Mouse (Mus musculus): ENCODE results near the gene Auts2. TPM values are rescaled to one million over a fixed set of nuclear protein-coding genes. Genes with fewer than 3 reads are reported as not detected.

Auts2 gene
- polyA plus RNA-seq, 1 experiment from 2014 or later = 45.3 TPM

GRCm38 (mm10) chr5:132337677-132338076 lies 205.5 kb downstream of the Auts2 start:
- Histone ChIP-seq H3K9me3 (replicated peaks) (no peaks in the 10 kb centered on the region), H3K36me3 (no peaks in the 10 kb centered on the region), H3K4me1 (peaks cover 30% of the 10 kb centered on the region), H3K9ac (no peak overlapping the region), H3K27me3 (no peaks in the 10 kb centered on the region), H3K4me3 (replicated peaks) (no peak overlapping the region), H3K27ac (replicated peaks) (no peak overlapping the region), H3K4me2 (replicated peaks) (no peak overlapping the region)
- WGBS = 72% methylated on average over 3 of the region's 3 CpGs
- ATAC-seq (ENCODE audit: insufficient number of reproducible peaks, low FRiP score, low TSS enrichment, low read depth) = no peak

- 86% methylated on average over 4 of the region's 4 CpGs for WGBS
- Histone ChIP-seq H3K4me3 (replicated peaks) (no peak overlapping the region), H3K36me3 (no peaks in the 10 kb centered on the region), H3K4me2 (replicated peaks) (no peak overlapping the region), H3K27ac (replicated peaks) (no peak overlapping the region), H3K4me1 (peaks cover 30% of the 10 kb centered on the region), H3K9me3 (replicated peaks) (no peaks in the 10 kb centered on the region), H3K9ac (no peak overlapping the region), H3K27me3 (no peaks in the 10 kb centered on the region)
- no peak for ATAC-seq (ENCODE audit: insufficient number of reproducible peaks, low FRiP score, low TSS enrichment, low read depth)
These were observed 207.4 kb downstream of the Auts2 start for GRCm38 (mm10) chr5:132335719-132336118.

- 84% methylated on average over 3 of the region's 3 CpGs for WGBS
- Histone ChIP-seq H3K9ac (no peak overlapping the region), H3K27me3 (no peaks in the 10 kb centered on the region), H3K4me1 (peaks cover 30% of the 10 kb centered on the region), H3K9me3 (replicated peaks) (no peaks in the 10 kb centered on the region), H3K4me2 (replicated peaks) (no peak overlapping the region), H3K27ac (replicated peaks) (no peak overlapping the region), H3K4me3 (replicated peaks) (no peak overlapping the region), H3K36me3 (no peaks in the 10 kb centered on the region)
- no peak for ATAC-seq (ENCODE audit: insufficient number of reproducible peaks, low FRiP score, low TSS enrichment, low read depth)
These were observed 208.3 kb downstream of the Auts2 start for GRCm38 (mm10) chr5:132334796-132335195.

- Histone ChIP-seq H3K4me1 (peaks cover 25% of the 10 kb centered on the region), H3K27ac (replicated peaks) (no peak overlapping the region), H3K9me3 (replicated peaks) (no peaks in the 10 kb centered on the region), H3K27me3 (no peaks in the 10 kb centered on the region), H3K9ac (no peak overlapping the region), H3K4me2 (replicated peaks) (no peak overlapping the region), H3K36me3 (no peaks in the 10 kb centered on the region), H3K4me3 (replicated peaks) (no peak overlapping the region)
- ATAC-seq (ENCODE audit: insufficient number of reproducible peaks, low FRiP score, low TSS enrichment, low read depth) = no peak
- WGBS = 33% methylated on average over 2 of the region's 2 CpGs
These were observed 209.4 kb downstream of the Auts2 start for GRCm38 (mm10) chr5:132333744-132334143.

GRCm38 (mm10) chr5:132332521-132332920 lies 210.6 kb downstream of the Auts2 start:
- H3K27me3 ChIP-seq = no peaks in the 10 kb centered on the region
- no peaks in the 10 kb centered on the region for H3K36me3 ChIP-seq
- 45% methylated on average over 4 of the region's 4 CpGs for WGBS
- H3K4me2 ChIP-seq (replicated peaks) = no peak overlapping the region
- H3K9me3 ChIP-seq (replicated peaks) = no peaks in the 10 kb centered on the region
- no peak overlapping the region for H3K9ac ChIP-seq
- H3K4me3 ChIP-seq (replicated peaks) = no peak overlapping the region
- H3K4me1 ChIP-seq = peaks cover 25% of the 10 kb centered on the region
- no peak overlapping the region for H3K27ac ChIP-seq (replicated peaks)
- no peak for ATAC-seq (ENCODE audit: insufficient number of reproducible peaks, low FRiP score, low TSS enrichment, low read depth)

- no peak overlapping the region for H3K4me3 ChIP-seq (replicated peaks)
- H3K4me1 ChIP-seq = peaks cover 14% of the 10 kb centered on the region
- H3K9ac ChIP-seq = no peak overlapping the region
- H3K27me3 ChIP-seq = no peaks in the 10 kb centered on the region
- no peak overlapping the region for H3K27ac ChIP-seq (replicated peaks)
- H3K36me3 ChIP-seq = no peaks in the 10 kb centered on the region
- 62% methylated on average over 3 of the region's 3 CpGs for WGBS
- H3K4me2 ChIP-seq (replicated peaks) = no peak overlapping the region
- H3K9me3 ChIP-seq (replicated peaks) = no peaks in the 10 kb centered on the region
- ATAC-seq (ENCODE audit: insufficient number of reproducible peaks, low FRiP score, low TSS enrichment, low read depth) = no peak
These were observed 213.8 kb downstream of the Auts2 start for GRCm38 (mm10) chr5:132329171-132329936.

GRCm38 (mm10) chr5:132324246-132324883 lies 218.8 kb downstream of the Auts2 start:
- WGBS = 43% methylated on average over 6 of the region's 6 CpGs
- Histone ChIP-seq H3K9me3 (replicated peaks) (no peaks in the 10 kb centered on the region), H3K9ac (no peak overlapping the region), H3K4me2 (replicated peaks) (no peak overlapping the region), H3K36me3 (no peaks in the 10 kb centered on the region), H3K4me3 (replicated peaks) (no peak overlapping the region), H3K27ac (replicated peaks) (no peak overlapping the region), H3K4me1 (no peaks in the 10 kb centered on the region), H3K27me3 (no peaks in the 10 kb centered on the region)
- no peak for ATAC-seq (ENCODE audit: insufficient number of reproducible peaks, low FRiP score, low TSS enrichment, low read depth)

GRCm38 (mm10) chr5:132323608-132324007 lies 219.5 kb downstream of the Auts2 start:
- no peaks in the 10 kb centered on the region for H3K4me1 ChIP-seq
- ATAC-seq (ENCODE audit: insufficient number of reproducible peaks, low FRiP score, low TSS enrichment, low read depth) = no peak

GRCm38 (mm10) chr5:132322971-132323370 lies 220.2 kb downstream of the Auts2 start:
- Histone ChIP-seq H3K27ac (replicated peaks) (no peak overlapping the region), H3K9me3 (replicated peaks) (no peaks in the 10 kb centered on the region), H3K27me3 (no peaks in the 10 kb centered on the region), H3K4me2 (replicated peaks) (no peak overlapping the region), H3K36me3 (no peaks in the 10 kb centered on the region), H3K4me3 (replicated peaks) (no peak overlapping the region), H3K4me1 (no peaks in the 10 kb centered on the region), H3K9ac (no peak overlapping the region)
- ATAC-seq (ENCODE audit: insufficient number of reproducible peaks, low FRiP score, low TSS enrichment, low read depth) = no peak
- 75% methylated on average over 4 of the region's 4 CpGs for WGBS

More at GRCm38 (mm10) chr5:132323608-132324007, 219.5 kb downstream of the Auts2 start:
- no peaks in the 10 kb centered on the region for H3K27me3 ChIP-seq
- 89% methylated on average over 4 of the region's 4 CpGs for WGBS
- no peak overlapping the region for H3K4me3 ChIP-seq (replicated peaks)
- no peaks in the 10 kb centered on the region for H3K36me3 ChIP-seq
- H3K9me3 ChIP-seq (replicated peaks) = no peaks in the 10 kb centered on the region
- H3K27ac ChIP-seq (replicated peaks) = no peak overlapping the region
- H3K4me2 ChIP-seq (replicated peaks) = no peak overlapping the region
- H3K9ac ChIP-seq = no peak overlapping the region

GRCm38 (mm10) chr5:132318026-132318765 lies 224.9 kb downstream of the Auts2 start:
- Histone ChIP-seq H3K4me3 (replicated peaks) (no peak overlapping the region), H3K4me1 (no peaks in the 10 kb centered on the region), H3K9me3 (replicated peaks) (no peaks in the 10 kb centered on the region), H3K4me2 (replicated peaks) (no peak overlapping the region), H3K36me3 (no peaks in the 10 kb centered on the region), H3K9ac (no peak overlapping the region), H3K27ac (replicated peaks) (no peak overlapping the region), H3K27me3 (no peaks in the 10 kb centered on the region)
- 83% methylated on average over 9 of the region's 9 CpGs for WGBS
- no peak for ATAC-seq (ENCODE audit: insufficient number of reproducible peaks, low FRiP score, low TSS enrichment, low read depth)

GRCm38 (mm10) chr5:132316897-132317296 lies 226.2 kb downstream of the Auts2 start:
- ATAC-seq (ENCODE audit: insufficient number of reproducible peaks, low FRiP score, low TSS enrichment, low read depth) = no peak
- H3K4me1 ChIP-seq = no peaks in the 10 kb centered on the region
- H3K9ac ChIP-seq = no peak overlapping the region
- no peak overlapping the region for H3K4me2 ChIP-seq (replicated peaks)
- no peaks in the 10 kb centered on the region for H3K36me3 ChIP-seq
- H3K9me3 ChIP-seq (replicated peaks) = no peaks in the 10 kb centered on the region
- H3K27ac ChIP-seq (replicated peaks) = no peak overlapping the region
- no peaks in the 10 kb centered on the region for H3K27me3 ChIP-seq
- 50% methylated on average over 6 of the region's 6 CpGs for WGBS
- H3K4me3 ChIP-seq (replicated peaks) = no peak overlapping the region

All from embryonic facial prominence, embryonic 15.5 days (tissue).